Mouse (Mus musculus) midbrain, postnatal 0 days (tissue): ENCODE results near the gene Trmt61a. TPM values are rescaled to one million over a fixed set of nuclear protein-coding genes. Genes with fewer than 3 reads are reported as not detected.
A peak's percentile ranks its signal among the peaks of the same experiment; 100 is the strongest.

Experiments
- ATAC-seq: fragments of 200-750 bp; cut with Nextera tagmentation; 2 replicates; pipeline ENCODE4 v1.8.0; 2017; ENCODE audit warnings: moderate number of reproducible peaks, mild to moderate bottlenecking, moderate TSS enrichment, moderate library complexity; ENCODE audit not compliant: low FRiP score
- DNase-seq: peaks from one replicate; pipeline ENCODE4 v3.0.0-alpha.2; 2015; ENCODE audit warnings: low spot score
- H3K27ac ChIP-seq: fragments of 300-500 bp; sonication (generic); 2 replicates; pipeline ENCODE4 v1.5.1; 2014; ENCODE audit warnings: low read depth, mild to moderate bottlenecking, low read length, mixed read lengths
- H3K27me3 ChIP-seq: fragments of 300-500 bp; sonication (generic); 2 replicates; pipeline ENCODE4 v1.6.1; 2014; ENCODE audit warnings: low read length, control low read depth, mixed read lengths; ENCODE audit not compliant: insufficient read depth
- H3K36me3 ChIP-seq: fragments of 300-500 bp; sonication (generic); 2 replicates; pipeline ENCODE4 v1.6.1; 2014; ENCODE audit warnings: low read length, control low read depth, mixed read lengths; ENCODE audit not compliant: insufficient read depth
- H3K4me1 ChIP-seq: fragments of 300-500 bp; sonication (generic); 2 replicates; pipeline ENCODE4 v1.6.1; 2014; ENCODE audit warnings: mild to moderate bottlenecking, control low read depth, antibody characterized with exemption, low read length, mixed read lengths; ENCODE audit not compliant: insufficient read depth
- H3K4me2 ChIP-seq: fragments of 300-500 bp; sonication (generic); 2 replicates; pipeline ENCODE4 v1.6.1; 2014; ENCODE audit warnings: low read depth, mild to moderate bottlenecking, low read length, mixed read lengths; ENCODE audit not compliant: poor library complexity, severe bottlenecking
- H3K4me3 ChIP-seq: fragments of 300-500 bp; sonication (generic); 2 replicates; pipeline ENCODE4 v1.5.1; 2014; ENCODE audit warnings: low read depth, mild to moderate bottlenecking, low read length, moderate library complexity
- H3K9ac ChIP-seq: fragments of 300-500 bp; sonication (generic); replicated peaks from 2 replicates; pipeline ENCODE4 v1.6.1; 2014; ENCODE audit warnings: mild to moderate bottlenecking, low read length, moderate library complexity, mixed read lengths; ENCODE audit not compliant: poor library complexity, severe bottlenecking
- H3K9me3 ChIP-seq: fragments of 300-500 bp; sonication (generic); 2 replicates; pipeline ENCODE4 v1.6.1; 2016; ENCODE audit warnings: low read length, control low read depth
- CTCF ChIP-seq: IDR thresholded peaks from 2 replicates; pipeline ENCODE4 v1.5.1; 2016; ENCODE audit warnings: antibody characterized with exemption, mild to moderate bottlenecking
- WGBS: fragments of 180-500 bp; shearing (Covaris S2); extraction: QIAGEN DNeasy Blood & Tissue Kit; methylation state at CpG from one replicate; pipeline ENCODE4 v1.1.7; 2014; 5-methylcytosine and 5-hydroxymethylcytosine counted together
- polyA plus RNA-seq: library from polyadenylated mRNA; unstranded; fragments of >200 nt; fragmentation: Nextera tagmentation; extraction: Ambion mirVana; gene quantifications from 2 replicates; pipeline ENCODE4 v1.2.1, GENCODE M21; 2015
- total RNA-seq: library from RNA; depleted of rRNA; stranded (reverse); fragments of >200 nt; gene quantifications from 2 replicates; pipeline ENCODE4 v1.2.3, GENCODE M21; 2014

Trmt61a gene
- total and polyA plus RNA-seq, 2 experiments from 2014 or later = 8.7 to 27.5 TPM

DNA sequence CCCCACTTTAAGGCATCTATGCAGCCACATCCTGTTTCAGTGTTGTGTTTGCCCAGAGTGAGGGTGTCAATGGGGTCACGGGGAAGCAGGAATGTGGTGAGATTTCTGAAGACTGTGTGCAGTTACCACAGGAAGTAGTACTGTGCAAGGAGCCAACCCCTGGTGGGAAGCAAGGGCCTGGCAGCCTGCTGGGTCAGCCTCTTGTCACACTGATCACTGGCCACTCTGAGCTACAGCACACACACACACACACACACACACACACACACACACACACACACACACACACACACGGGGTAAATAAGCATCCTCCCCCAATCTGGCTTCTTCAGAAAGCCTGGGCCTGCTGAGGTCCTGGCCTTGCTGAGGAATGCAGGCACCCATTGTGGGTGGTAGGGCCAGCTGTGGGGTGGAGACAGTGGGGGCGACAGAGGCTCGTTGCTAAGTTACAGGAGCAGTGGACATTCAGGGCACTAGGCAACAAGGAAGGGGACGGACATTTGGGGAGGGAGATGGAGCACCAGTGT, 13.5 kb downstream of the Trmt61a start:
- Histone ChIP-seq H3K36me3 (no peaks in the 10 kb centered on the region), H3K9ac (no peak overlapping the region), H3K4me1 (peaks cover 33% of the 10 kb centered on the region), H3K9me3 (no peaks in the 10 kb centered on the region), H3K4me3 (no peak overlapping the region), H3K4me2 (no peak overlapping the region), H3K27ac (peak overlapping the region; percentile 67), H3K27me3 (no peaks in the 10 kb centered on the region)
- DNase-seq = peak; percentile 87
- peak; percentile 9; the same call in 1 of the 2 replicates for TF ChIP-seq CTCF
- ATAC-seq = peak; percentile 17; the same call in 1 of the 2 replicates
- 7% methylated on average over 5 of the region's 5 CpGs for WGBS

DNA sequence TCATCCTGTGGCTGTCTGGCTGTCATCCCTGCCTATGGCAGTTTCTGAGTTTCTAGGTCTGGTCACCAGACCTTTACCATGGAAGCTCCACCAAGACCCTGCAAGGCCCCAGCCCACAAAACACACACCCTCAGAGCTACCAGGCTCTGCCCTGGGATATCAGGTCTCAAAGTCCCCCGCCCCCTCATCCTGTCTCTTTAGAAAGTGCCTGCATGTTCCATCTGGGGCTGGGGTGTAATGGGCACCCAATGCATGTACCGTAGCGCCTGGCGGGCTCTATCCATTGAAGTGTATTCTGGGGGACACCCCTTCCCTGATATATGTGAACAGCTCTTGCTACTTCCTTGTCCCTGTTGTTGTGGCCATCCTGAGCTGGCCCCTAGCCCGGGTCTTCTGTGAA, 15.0 kb downstream of the Trmt61a start:
- Histone ChIP-seq H3K27ac (peak overlapping the region; percentile 75; the same call in 1 of the 2 replicates), H3K4me3 (no peak overlapping the region), H3K4me2 (no peak overlapping the region), H3K9me3 (no peaks in the 10 kb centered on the region), H3K4me1 (peaks cover 26% of the 10 kb centered on the region), H3K9ac (no peak overlapping the region), H3K27me3 (no peaks in the 10 kb centered on the region), H3K36me3 (no peaks in the 10 kb centered on the region)
- 68% methylated on average over 5 of the region's 5 CpGs for WGBS
- TF ChIP-seq CTCF = no peak
- no peak for DNase-seq
- ATAC-seq = no peak

DNA sequence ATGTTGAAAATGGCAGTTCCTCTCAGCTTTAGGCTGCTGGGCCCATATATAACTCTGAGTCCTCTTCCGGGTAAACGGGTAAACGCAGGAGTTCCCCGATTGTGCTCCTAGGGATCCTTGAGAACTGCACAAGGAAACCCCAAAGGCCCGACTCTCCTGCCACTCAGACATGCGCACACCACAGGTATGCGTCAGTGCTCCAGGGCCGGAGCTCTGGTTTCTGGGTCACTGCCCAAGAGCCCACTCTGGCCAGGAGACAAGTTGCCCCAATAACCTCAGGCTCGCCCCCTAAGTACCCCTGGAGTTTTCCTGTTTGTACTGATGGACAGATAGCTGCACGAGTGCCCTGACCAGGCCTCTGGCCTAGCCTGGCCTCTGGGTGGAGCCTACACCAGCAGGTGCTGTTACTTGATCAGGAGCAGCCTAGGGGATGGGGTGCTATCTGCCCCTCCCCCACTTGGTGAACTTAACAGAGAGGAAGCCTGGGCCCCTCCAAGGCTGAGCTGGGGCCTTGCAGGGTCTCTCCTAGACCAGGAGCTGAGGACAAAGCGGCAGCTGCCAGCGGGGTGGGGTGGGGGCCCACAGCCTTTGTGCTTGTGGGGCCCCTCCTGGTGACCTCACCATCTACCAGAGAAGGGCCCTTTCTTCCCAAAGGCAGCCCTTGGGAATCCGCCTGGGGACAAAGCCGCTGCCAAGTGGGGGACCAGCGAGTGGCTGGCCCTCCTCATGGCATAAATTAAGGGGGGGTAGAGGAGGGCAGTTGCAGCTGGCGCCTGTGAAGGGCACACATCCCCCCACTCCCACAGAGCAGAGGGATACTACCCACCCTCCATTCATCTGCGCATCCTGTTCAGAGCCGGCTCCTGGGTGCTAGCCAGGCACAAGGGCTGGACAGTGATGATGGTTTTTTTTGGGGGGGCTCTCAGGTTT, 15.7 kb downstream of the Trmt61a start:
- no peak for TF ChIP-seq CTCF
- Histone ChIP-seq H3K27me3 (no peaks in the 10 kb centered on the region), H3K4me2 (no peak overlapping the region), H3K9me3 (no peaks in the 10 kb centered on the region), H3K4me1 (peaks cover 23% of the 10 kb centered on the region), H3K27ac (peak overlapping the region; percentile 75), H3K9ac (peak overlapping the region; percentile 36; the same call in 1 of the 2 replicates), H3K4me3 (no peak overlapping the region), H3K36me3 (no peaks in the 10 kb centered on the region)
- DNase-seq = peak; percentile 92
- WGBS = 12% methylated on average over 18 of the region's 18 CpGs
- ATAC-seq = peak; percentile 82

DNA sequence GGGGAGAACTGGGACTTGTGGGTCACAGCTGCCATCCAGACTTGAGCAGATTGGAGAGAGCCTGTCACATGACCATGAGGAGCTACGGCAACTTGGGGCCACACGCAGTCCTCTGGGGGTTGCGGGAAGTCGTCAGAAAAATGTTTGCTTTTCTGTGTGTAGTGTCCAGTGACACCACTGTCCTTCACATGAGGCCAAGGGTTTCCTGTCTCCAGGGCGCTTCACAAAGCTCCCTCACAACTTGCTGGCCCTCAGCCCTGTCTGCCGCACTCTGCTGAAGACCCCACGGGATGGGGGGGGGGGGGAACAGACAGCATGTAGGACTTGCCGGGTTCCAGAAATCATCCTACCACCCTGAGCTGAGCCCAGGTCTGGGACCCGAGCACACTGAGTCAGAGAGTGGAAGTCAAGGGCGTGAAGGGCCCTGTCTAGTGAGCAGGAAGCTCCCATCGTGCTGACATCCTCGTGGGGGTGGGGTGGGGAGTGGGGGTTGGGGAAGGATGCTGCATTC, 16.4 kb downstream of the Trmt61a start:
- DNase-seq (no peak), ATAC-seq (peak; percentile 66)
- Histone ChIP-seq H3K27me3 (no peaks in the 10 kb centered on the region), H3K9ac (peak overlapping the region; percentile 36; the same call in 1 of the 2 replicates), H3K4me3 (no peak overlapping the region), H3K27ac (peak overlapping the region; percentile 75), H3K4me2 (peak overlapping the region; percentile 15; the same call in 1 of the 2 replicates), H3K4me1 (peaks cover 23% of the 10 kb centered on the region), H3K36me3 (no peaks in the 10 kb centered on the region), H3K9me3 (no peaks in the 10 kb centered on the region)
- WGBS = 2% methylated on average over 12 of the region's 12 CpGs
- TF ChIP-seq CTCF = no peak

DNA sequence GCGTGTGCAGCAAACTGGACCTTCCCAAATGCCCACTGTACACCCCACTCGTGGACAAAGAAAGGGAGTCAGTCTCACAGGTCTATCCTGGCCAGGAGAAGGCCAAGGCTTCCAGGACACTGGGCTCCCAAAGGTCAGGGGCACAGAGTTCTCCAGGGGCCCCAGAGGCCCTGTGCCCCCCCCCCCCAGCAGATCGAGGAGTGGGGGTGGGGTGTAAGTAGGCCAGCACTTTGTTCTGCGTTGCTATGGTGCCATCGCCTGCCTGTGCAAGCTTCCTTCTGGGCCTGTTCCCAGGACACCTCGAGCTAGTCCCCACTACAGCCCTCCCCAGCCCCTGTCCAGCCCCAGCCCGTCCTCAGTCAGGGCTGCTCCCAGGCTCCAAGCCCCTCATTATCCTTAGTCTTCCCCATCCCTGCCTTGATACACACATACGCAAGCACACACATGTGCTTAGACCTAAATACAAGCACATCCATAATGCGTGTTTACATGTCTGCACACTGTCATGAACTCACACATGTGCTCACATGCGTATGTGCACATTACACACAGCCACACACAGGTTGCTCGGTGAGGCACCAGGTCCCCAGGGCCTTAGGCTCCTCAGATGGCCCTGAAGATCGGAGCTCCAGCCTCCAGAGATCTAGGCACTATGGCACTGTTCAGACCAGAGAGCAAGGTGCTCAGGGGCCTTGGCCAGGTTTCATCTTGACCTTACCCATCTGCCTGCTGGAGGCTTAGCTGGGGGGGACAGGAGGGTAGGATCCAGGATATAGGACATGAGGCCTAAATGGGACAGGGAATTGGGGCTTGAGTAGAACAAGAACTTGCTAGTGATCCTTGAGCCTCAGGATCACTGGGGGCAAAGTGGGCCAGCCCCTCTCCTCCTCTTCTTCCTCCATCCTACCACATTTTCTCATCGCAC, 17.2 kb downstream of the Trmt61a start:
- peak overlapping the region; percentile 33; the same call in 1 of the 2 replicates for H3K9ac ChIP-seq
- H3K36me3 ChIP-seq = no peaks in the 10 kb centered on the region
- H3K4me1 ChIP-seq = peaks cover 23% of the 10 kb centered on the region
- TF ChIP-seq CTCF = no peak
- no peaks in the 10 kb centered on the region for H3K9me3 ChIP-seq
- DNase-seq (peak; percentile 83), ATAC-seq (peak; percentile 63)
- 28% methylated on average over 12 of the region's 13 CpGs for WGBS
- H3K4me2 ChIP-seq = peak overlapping the region; percentile 1; the same call in 1 of the 2 replicates
- no peaks in the 10 kb centered on the region for H3K27me3 ChIP-seq
- peak overlapping the region; percentile 75 for H3K27ac ChIP-seq
- no peak overlapping the region for H3K4me3 ChIP-seq
